ENCODE assay signal across 14 mouse cellular contexts in the genomic region with DNA sequence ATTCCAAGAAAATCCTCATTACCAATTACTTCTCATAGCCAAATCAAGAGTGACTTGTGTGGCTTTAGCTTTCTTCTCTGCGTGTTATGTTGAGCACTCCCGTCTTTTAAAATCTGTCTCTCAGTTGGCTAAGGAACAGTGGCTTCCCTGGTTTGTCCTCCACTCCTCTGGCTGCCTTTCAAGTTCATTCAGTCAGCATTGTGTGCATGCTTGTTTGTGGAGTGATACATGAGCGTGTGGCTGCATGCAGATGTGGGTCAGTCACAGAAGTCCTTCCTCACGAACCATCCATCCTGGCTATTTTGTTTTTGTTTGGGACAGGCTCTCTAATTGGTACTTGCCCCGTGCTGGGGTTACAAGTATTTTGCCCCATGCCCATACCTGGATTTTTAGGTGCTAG. TPM values are rescaled to one million over a fixed set of nuclear protein-coding genes. Genes with fewer than 3 reads are reported as not detected.
"Had no signal": no experiment of that assay in that cellular context is flagged by ENCODE, and none has a peak within 500 bp of the region (broad histone marks: within the 10 kb centered on the region; RNA-seq: fewer than 3 reads in every experiment).

No protein-coding gene starts in this region.

- H3K36me3 ChIP-seq: limb, embryonic 13.5 days; midbrain, embryonic 10.5 days; neural tube, embryonic 15.5 days had no signal

- H3K9me3 ChIP-seq: limb, embryonic 13.5 days; midbrain, embryonic 10.5 days; neural tube, embryonic 15.5 days had no signal

- DNase-seq: kidney, postnatal 36 days; left cerebral cortex, postnatal 4 days; lung, adult 18-20 months; lung, postnatal 36 days; midbrain, embryonic 14.5 days; right cerebral cortex, adult 18-20 months; right cerebral cortex, postnatal 25 days; thymus, postnatal 36 days had no signal

- H3K4me3 ChIP-seq: limb, embryonic 13.5 days; midbrain, embryonic 10.5 days; myocyte; neural tube, embryonic 15.5 days had no signal

- H3K27me3 ChIP-seq: limb, embryonic 13.5 days; neural tube, embryonic 15.5 days had no signal

- H3K9ac ChIP-seq: limb, embryonic 13.5 days; liver, embryonic 14.5 days; neural tube, embryonic 15.5 days had no signal

- H3K4me2 ChIP-seq: limb, embryonic 13.5 days; neural tube, embryonic 15.5 days had no signal

- H3K27ac ChIP-seq: limb, embryonic 13.5 days; liver, embryonic 14.5 days; midbrain, embryonic 10.5 days; neural tube, embryonic 15.5 days had no signal

RNA-seq across cellular contexts. Expression of a gene that starts 31.1 kb away (rescaled TPM):
- total RNA-seq: layer of hippocampus, adult 18-20 months had no signal
